Mouse (Mus musculus) bone marrow, adult 2 months (tissue): ENCODE measurements around the gene Gm10053.
"Not testable (repeated sequence)": the region's sequence is repeated elsewhere in the genome, so short reads cannot be mapped to it uniquely, and the experiment has no call there.

Experiments
- CTCF ChIP-seq: fragments of 200-500 bp; IDR thresholded peaks from 2 replicates; pipeline ENCODE4 v1.5.1; 2011; ENCODE audit warnings: low read length, control low read depth; ENCODE audit not compliant: control insufficient read depth, insufficient read depth
- POLR2A ChIP-seq: fragments of 200-500 bp; IDR thresholded peaks from 2 replicates; pipeline ENCODE4 v1.6.1; 2011; ENCODE audit warnings: low read depth, mild to moderate bottlenecking, control low read depth, low read length, borderline replicate concordance; ENCODE audit not compliant: control insufficient read depth

DNA sequence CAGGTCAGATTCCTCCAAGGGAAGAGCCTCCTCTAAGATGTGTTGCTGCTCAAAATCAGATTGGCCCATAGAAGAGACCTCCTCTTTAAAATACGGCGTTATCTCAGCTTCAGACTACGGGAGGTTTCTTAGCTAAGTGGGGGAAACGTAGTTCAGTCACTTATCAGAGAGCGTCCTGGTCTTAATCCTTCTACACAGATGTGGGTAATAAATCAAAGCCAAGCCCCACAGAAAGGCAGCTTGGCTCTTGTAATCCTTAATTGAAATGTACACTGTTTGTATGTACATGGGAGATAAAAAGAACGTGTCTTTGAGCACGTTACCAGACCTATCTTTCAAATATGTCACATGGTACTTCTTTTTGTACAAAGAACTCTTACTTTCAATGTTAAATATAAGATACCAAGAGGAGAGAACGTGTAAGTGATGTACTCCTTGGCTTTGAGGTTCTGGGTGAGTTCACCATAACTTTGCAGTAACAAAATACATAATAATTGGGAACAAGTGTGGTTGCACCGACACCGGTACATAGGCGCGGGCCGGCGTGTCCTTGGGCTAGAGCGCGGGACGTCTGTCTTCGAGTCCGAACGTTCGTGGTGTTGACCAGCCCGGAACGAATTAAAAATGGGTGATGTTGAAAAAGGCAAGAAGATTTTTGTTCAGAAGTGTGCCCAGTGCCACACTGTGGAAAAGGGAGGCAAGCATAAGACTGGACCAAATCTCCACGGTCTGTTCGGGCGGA is at the start of gene Gm10053:
- not testable (repeated sequence) for TF ChIP-seq CTCF, POLR2A
